Mouse (Mus musculus): ENCODE measurements around the gene Snrpe.

The Snrpe gene

GRCm38 (mm10) chr1:133609771-133610502, at the start of gene Snrpe:
TSS of gene Snrpe (minus strand) at chr1:133610291.
- peak; percentile 96 to 97 for DNase-seq (ENCODE audit: low read depth in 2 of 2, low spot score in 2 of 2)

GRCm38 (mm10) chr1:133658878-133659277, 48.8 kb upstream of the Snrpe start:
- DNase-seq (ENCODE audit: low read depth in 2 of 2, low spot score in 2 of 2): no peak

- no peak for DNase-seq (ENCODE audit: low read depth in 2 of 2, low spot score in 2 of 2)
These were observed 46.7 kb upstream of the Snrpe start for GRCm38 (mm10) chr1:133656811-133657210.

GRCm38 (mm10) chr1:133653033-133653432, 42.9 kb upstream of the Snrpe start:
- no peak for DNase-seq (ENCODE audit: low read depth in 2 of 2, low spot score in 2 of 2)

- DNase-seq (ENCODE audit: low read depth in 2 of 2, low spot score in 2 of 2): no peak
These were observed 40.4 kb upstream of the Snrpe start for GRCm38 (mm10) chr1:133650288-133651055.

- no peak for DNase-seq (ENCODE audit: low read depth in 2 of 2, low spot score in 2 of 2)
These were observed 35.6 kb upstream of the Snrpe start for GRCm38 (mm10) chr1:133645652-133646051.

- no peak for DNase-seq (ENCODE audit: low read depth in 2 of 2, low spot score in 2 of 2)
These were observed 31.1 kb upstream of the Snrpe start for GRCm38 (mm10) chr1:133641163-133641562.

GRCm38 (mm10) chr1:133638517-133638916, 28.4 kb upstream of the Snrpe start:
- no peak for DNase-seq (ENCODE audit: low read depth in 2 of 2, low spot score in 2 of 2)

- DNase-seq (ENCODE audit: low read depth in 2 of 2, low spot score in 2 of 2): no peak
These were observed 22.1 kb upstream of the Snrpe start for GRCm38 (mm10) chr1:133632168-133632567.

GRCm38 (mm10) chr1:133625052-133625451, 15.0 kb upstream of the Snrpe start:
- DNase-seq (ENCODE audit: low read depth in 2 of 2, low spot score in 2 of 2): no peak

- DNase-seq (ENCODE audit: low read depth in 2 of 2, low spot score in 2 of 2): no peak
These were observed 8.2 kb upstream of the Snrpe start for GRCm38 (mm10) chr1:133618311-133618710.

- no peak for DNase-seq (ENCODE audit: low read depth in 2 of 2, low spot score in 2 of 2)
These were observed 7.8 kb upstream of the Snrpe start for GRCm38 (mm10) chr1:133617908-133618307.

GRCm38 (mm10) chr1:133613817-133614216, 3.7 kb upstream of the Snrpe start:
- no peak for DNase-seq (ENCODE audit: low read depth in 2 of 2, low spot score in 2 of 2)

- DNase-seq (ENCODE audit: low read depth in 2 of 2, low spot score in 2 of 2): no peak
These were observed 1.3 kb upstream of the Snrpe start for GRCm38 (mm10) chr1:133611436-133611835.

- DNase-seq (ENCODE audit: low read depth in 2 of 2, low spot score in 2 of 2): no peak
These were observed 510 bp upstream of the Snrpe start for GRCm38 (mm10) chr1:133610601-133611000.

GRCm38 (mm10) chr1:133603174-133603573, 6.9 kb downstream of the Snrpe start:
- no peak for DNase-seq (ENCODE audit: low read depth in 2 of 2, low spot score in 2 of 2)

- no peak for DNase-seq (ENCODE audit: low read depth in 2 of 2, low spot score in 2 of 2)
These were observed 13.6 kb downstream of the Snrpe start for GRCm38 (mm10) chr1:133596298-133597007.

- no peak for DNase-seq (ENCODE audit: low read depth in 2 of 2, low spot score in 2 of 2)
These were observed 24.0 kb downstream of the Snrpe start for GRCm38 (mm10) chr1:133585995-133586537.

GRCm38 (mm10) chr1:133571293-133571692, 38.8 kb downstream of the Snrpe start:
- no peak for DNase-seq (ENCODE audit: low read depth in 2 of 2, low spot score in 2 of 2)
